Mouse (Mus musculus) forebrain, embryonic 12.5 days (tissue): ENCODE data around the gene Hlx. TPM values are rescaled to one million over a fixed set of nuclear protein-coding genes. Genes with fewer than 3 reads are reported as not detected.

Experiments
- ATAC-seq: fragments of 200-750 bp; cut with Nextera tagmentation; 2 replicates; pipeline ENCODE4 v1.8.0; 2017; ENCODE audit warnings: moderate TSS enrichment; ENCODE audit not compliant: low FRiP score
- H3K27ac ChIP-seq: fragments of 300-500 bp; sonication (generic); 2 replicates; pipeline ENCODE4 v1.5.1; 2016; ENCODE audit warnings: mild to moderate bottlenecking
- H3K27me3 ChIP-seq: fragments of 300-500 bp; sonication (generic); 2 replicates; pipeline ENCODE4 v1.6.1; 2016; ENCODE audit warnings: mild to moderate bottlenecking
- H3K36me3 ChIP-seq: fragments of 300-500 bp; sonication (generic); replicated peaks from 2 replicates; pipeline ENCODE4 v1.6.1; 2016; ENCODE audit warnings: mild to moderate bottlenecking
- H3K4me1 ChIP-seq: fragments of 300-500 bp; sonication (generic); 2 replicates; pipeline ENCODE4 v1.6.1; 2016
- H3K4me2 ChIP-seq: fragments of 300-500 bp; sonication (generic); 2 replicates; pipeline ENCODE4 v1.6.1; 2016; ENCODE audit warnings: mild to moderate bottlenecking, moderate library complexity
- H3K4me3 ChIP-seq: fragments of 300-500 bp; sonication (generic); replicated peaks from 2 replicates; pipeline ENCODE4 v1.5.1; 2016; ENCODE audit warnings: mild to moderate bottlenecking
- H3K9ac ChIP-seq: fragments of 300-500 bp; sonication (generic); 2 replicates; pipeline ENCODE4 v1.6.1; 2016; ENCODE audit warnings: mild to moderate bottlenecking
- H3K9me3 ChIP-seq: fragments of 300-500 bp; sonication (generic); 2 replicates; pipeline ENCODE4 v1.6.1; 2016
- WGBS: fragments of 180-500 bp; shearing (Covaris S2); methylation state at CpG from one replicate; pipeline ENCODE4 v1.1.7; 2016; 5-methylcytosine and 5-hydroxymethylcytosine counted together
- polyA plus RNA-seq: library from polyadenylated mRNA; unstranded; fragments of >200 nt; fragmentation: Nextera tagmentation; extraction: Ambion mirVana; gene quantifications from 2 replicates; pipeline ENCODE4 v1.2.1, GENCODE M21; 2016

Gene Hlx
- 2.7 and 3.1 TPM in 2 replicates for polyA plus RNA-seq

GRCm38 (mm10) chr1:184732556-184733049 is at the start of gene Hlx:
Hlx (minus strand) TSS chr1:184732619.
- H3K9ac ChIP-seq: peak within 1 kb of the TSS; percentile 58
- peaks cover 19% of the 10 kb centered on the region for H3K4me1 ChIP-seq
- under 1% methylated on average over 32 of the region's 32 CpGs for WGBS
- H3K9me3 ChIP-seq: no peaks in the 10 kb centered on the region
- ATAC-seq: peak; percentile 91
- H3K36me3 ChIP-seq: no peaks in the 10 kb centered on the region
- peak within 1 kb of the TSS; percentile 91 for H3K4me2 ChIP-seq
- peak within 1 kb of the TSS; percentile 52 for H3K4me3 ChIP-seq
- H3K27me3 ChIP-seq: peaks cover 97% of the 10 kb centered on the region
- peak within 1 kb of the TSS; percentile 8; the same call in 1 of the 2 replicates for H3K27ac ChIP-seq

GRCm38 (mm10) chr1:184782161-184782513 is 49.7 kb upstream of the Hlx start:
- Histone ChIP-seq H3K4me1 (no peaks in the 10 kb centered on the region; the same call in 1 of the 2 replicates), H3K9me3 (no peaks in the 10 kb centered on the region), H3K4me2 (no peak overlapping the region), H3K27ac (no peak overlapping the region), H3K27me3 (0 out of 2 replicates have a peak, but pooled peaks cover 2% of the 10 kb centered on the region), H3K36me3 (no peaks in the 10 kb centered on the region), H3K9ac (no peak overlapping the region), H3K4me3 (no peak overlapping the region)
- no peak for ATAC-seq
- 88% methylated on average over 14 of the region's 14 CpGs for WGBS

DNA sequence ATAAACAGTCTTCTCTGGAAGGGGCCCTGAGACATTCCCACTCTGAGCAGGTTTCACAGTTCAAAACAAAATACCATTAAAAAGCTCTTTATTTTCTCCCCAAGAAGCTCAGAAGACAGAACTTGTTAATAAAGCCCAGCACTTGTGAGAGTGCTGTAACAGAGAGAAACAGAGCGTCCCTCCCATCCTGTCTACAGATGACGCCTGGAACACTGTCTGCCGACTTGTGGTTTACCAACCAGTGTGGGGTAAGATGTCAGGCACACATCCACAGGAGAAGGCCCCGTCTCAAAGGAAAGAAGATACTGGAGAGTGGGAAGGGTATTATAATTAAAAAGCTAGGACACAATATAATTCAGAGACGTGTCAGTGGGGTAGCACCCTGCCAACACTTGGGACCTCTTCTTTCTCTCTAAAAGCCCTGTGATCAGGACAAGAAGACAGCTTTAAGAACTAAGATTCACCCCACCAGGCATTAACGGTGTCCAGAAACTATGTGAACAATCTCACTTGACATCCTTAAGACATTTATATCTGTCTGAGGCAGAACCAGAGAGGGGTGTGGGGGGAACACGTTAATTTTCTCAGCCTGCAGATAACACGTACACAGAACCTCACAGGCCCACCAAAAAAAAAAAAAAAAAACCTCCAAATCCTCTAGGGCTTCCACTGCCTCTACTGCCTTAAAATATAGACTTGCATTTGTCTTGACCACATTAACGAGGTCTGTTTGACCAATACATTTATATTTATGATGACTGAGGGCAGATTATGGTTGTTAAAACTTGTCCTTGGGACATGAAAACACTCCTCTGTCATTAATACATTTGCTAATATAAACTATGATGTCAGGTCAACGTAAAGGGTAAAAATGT is 49.1 kb upstream of the Hlx start:
- no peaks in the 10 kb centered on the region; the same call in 1 of the 2 replicates for H3K4me1 ChIP-seq
- H3K27ac ChIP-seq: no peak overlapping the region
- ATAC-seq: no peak

DNA sequence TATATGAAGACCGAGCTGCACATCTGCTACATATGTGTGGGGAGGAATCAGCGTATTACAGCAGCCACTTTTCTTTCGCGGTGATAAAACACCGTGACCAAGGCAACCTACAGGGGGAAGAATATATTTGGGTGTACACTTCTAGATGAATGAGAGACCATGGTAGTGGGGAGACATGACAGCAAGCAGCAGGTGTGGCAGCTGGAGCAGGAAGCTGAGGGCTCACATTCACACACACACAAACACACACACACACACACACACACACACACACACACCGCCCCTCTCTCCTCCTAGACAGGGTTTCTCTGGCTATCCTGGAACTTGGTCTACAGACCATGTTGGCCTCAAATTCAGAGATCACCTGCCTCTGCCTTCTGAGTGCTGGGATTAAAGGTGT is 45.7 kb upstream of the Hlx start:
- no peak overlapping the region for H3K4me2 ChIP-seq
- no peak overlapping the region for H3K9ac ChIP-seq
- H3K27ac ChIP-seq: no peak overlapping the region

More for the DNA sequence above, 49.1 kb upstream of the Hlx start:
- Histone ChIP-seq H3K4me3 (no peak overlapping the region), H3K4me2 (no peak overlapping the region), H3K36me3 (no peaks in the 10 kb centered on the region), H3K27me3 (0 out of 2 replicates have a peak, but pooled peaks cover 4% of the 10 kb centered on the region), H3K9me3 (no peaks in the 10 kb centered on the region), H3K9ac (no peak overlapping the region)
- 87% methylated on average over 10 of the region's 10 CpGs for WGBS

GRCm38 (mm10) chr1:184777061-184777795 is 44.8 kb upstream of the Hlx start:
- H3K4me2 ChIP-seq: no peak overlapping the region
- no peaks in the 10 kb centered on the region for H3K9me3 ChIP-seq
- peaks cover 17% of the 10 kb centered on the region; the same call in 1 of the 2 replicates for H3K27me3 ChIP-seq
- no peaks in the 10 kb centered on the region for H3K36me3 ChIP-seq
- no peak for ATAC-seq
- no peaks in the 10 kb centered on the region; the same call in 1 of the 2 replicates for H3K4me1 ChIP-seq
- no peak overlapping the region for H3K9ac ChIP-seq
- 25% methylated on average over 22 of the region's 22 CpGs for WGBS
- H3K4me3 ChIP-seq: no peak overlapping the region
- H3K27ac ChIP-seq: no peak overlapping the region

More for the DNA sequence above, 45.7 kb upstream of the Hlx start:
- 90% methylated on average over 6 of the region's 6 CpGs for WGBS
- ATAC-seq: no peak
- peaks cover 17% of the 10 kb centered on the region; the same call in 1 of the 2 replicates for H3K27me3 ChIP-seq
- H3K9me3 ChIP-seq: no peaks in the 10 kb centered on the region
- H3K4me1 ChIP-seq: no peaks in the 10 kb centered on the region; the same call in 1 of the 2 replicates
- H3K36me3 ChIP-seq: no peaks in the 10 kb centered on the region
- no peak overlapping the region for H3K4me3 ChIP-seq

DNA sequence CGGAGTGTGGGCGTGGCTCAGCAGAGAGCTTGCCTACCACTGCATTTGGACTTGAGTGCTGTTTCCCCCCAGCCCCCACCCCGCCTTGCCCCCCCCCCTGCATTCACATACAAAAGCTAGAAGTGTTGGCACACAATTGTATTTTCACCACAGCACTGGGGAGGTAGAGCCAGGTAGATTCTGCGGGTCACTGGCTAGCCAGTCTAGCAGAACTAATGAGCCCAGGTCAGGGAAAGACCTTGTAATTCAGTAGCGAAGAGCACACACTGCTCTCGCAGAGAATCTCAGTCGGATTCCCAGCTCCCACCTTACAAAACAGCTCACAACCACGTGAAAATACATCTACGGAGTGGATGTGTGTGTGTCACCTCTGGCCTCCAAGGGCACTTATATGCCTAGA is 42.9 kb upstream of the Hlx start:
- Histone ChIP-seq H3K9ac (no peak overlapping the region), H3K4me3 (no peak overlapping the region), H3K4me2 (no peak overlapping the region), H3K36me3 (no peaks in the 10 kb centered on the region), H3K9me3 (no peaks in the 10 kb centered on the region), H3K27me3 (peaks cover 17% of the 10 kb centered on the region; the same call in 1 of the 2 replicates), H3K27ac (no peak overlapping the region), H3K4me1 (peaks cover 4% of the 10 kb centered on the region)
- 60% methylated on average over 9 of the region's 9 CpGs for WGBS
- ATAC-seq: no peak

GRCm38 (mm10) chr1:184771891-184772249 is 39.5 kb upstream of the Hlx start:
- Histone ChIP-seq H3K4me2 (0 out of 2 replicates have a peak overlapping the region, but pooled peaks have one; percentile 15), H3K27me3 (peaks cover 13% of the 10 kb centered on the region; the same call in 1 of the 2 replicates), H3K9ac (no peak overlapping the region), H3K9me3 (no peaks in the 10 kb centered on the region), H3K27ac (no peak overlapping the region), H3K36me3 (no peaks in the 10 kb centered on the region), H3K4me1 (peaks cover 4% of the 10 kb centered on the region; the same call in 1 of the 2 replicates), H3K4me3 (no peak overlapping the region)
- WGBS: 12% methylated on average over 9 of the region's 9 CpGs
- ATAC-seq: no peak

GRCm38 (mm10) chr1:184771202-184771890 is 38.9 kb upstream of the Hlx start:
- Histone ChIP-seq H3K4me1 (peaks cover 4% of the 10 kb centered on the region; the same call in 1 of the 2 replicates), H3K4me2 (peak overlapping the region; percentile 15; the same call in 1 of the 2 replicates), H3K9me3 (no peaks in the 10 kb centered on the region), H3K36me3 (no peaks in the 10 kb centered on the region), H3K4me3 (no peak overlapping the region), H3K27ac (no peak overlapping the region), H3K9ac (no peak overlapping the region), H3K27me3 (peaks cover 13% of the 10 kb centered on the region; the same call in 1 of the 2 replicates)
- 27% methylated on average over 18 of the region's 18 CpGs for WGBS
- peak; percentile 44; the same call in 1 of the 2 replicates for ATAC-seq

DNA sequence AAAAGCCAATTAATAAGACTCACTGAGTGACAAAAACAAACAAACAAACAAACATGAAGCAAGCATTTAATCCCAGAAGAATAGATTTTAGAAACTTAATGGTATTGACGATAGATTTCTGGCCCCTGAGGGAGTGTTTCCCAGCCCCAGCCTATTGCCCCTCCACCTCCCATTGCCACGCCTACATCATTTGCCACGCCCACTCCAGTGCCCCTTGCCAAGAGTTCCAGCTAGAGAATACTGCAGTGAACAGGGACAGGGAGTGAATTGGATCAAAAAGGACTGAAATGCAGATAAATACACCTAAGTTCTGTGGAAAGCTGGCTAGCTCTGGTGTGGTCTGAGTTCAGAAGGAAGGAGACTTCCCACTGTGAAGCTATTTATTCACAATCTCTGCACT is 31.4 kb upstream of the Hlx start:
- ATAC-seq: no peak
- 49% methylated on average over 3 of the region's 3 CpGs for WGBS
- no peak overlapping the region for H3K27ac ChIP-seq

DNA sequence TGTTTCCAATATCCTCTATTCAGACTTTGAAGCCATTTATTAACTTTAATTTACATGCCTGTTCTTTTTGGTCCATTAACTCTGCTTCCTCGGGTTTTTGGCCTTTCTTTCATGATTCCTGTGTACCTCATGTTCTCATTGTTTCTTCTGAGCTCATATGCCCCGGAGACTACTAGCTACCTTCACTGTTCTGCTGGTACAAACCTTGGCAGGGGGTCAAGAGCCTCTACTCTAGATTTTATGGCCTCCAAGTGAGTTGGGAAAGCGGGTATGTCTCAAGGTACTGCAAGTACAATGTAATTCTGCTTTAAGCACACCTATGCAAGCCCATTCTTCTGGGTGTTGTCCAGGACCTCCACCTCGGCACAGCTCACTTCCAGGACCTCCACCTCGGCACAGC is 30.5 kb upstream of the Hlx start:
- no peak for ATAC-seq
- H3K9ac ChIP-seq: no peak overlapping the region
- no peaks in the 10 kb centered on the region for H3K36me3 ChIP-seq
- no peaks in the 10 kb centered on the region for H3K27me3 ChIP-seq
- no peak overlapping the region for H3K27ac ChIP-seq
- no peak overlapping the region for H3K4me2 ChIP-seq
- H3K9me3 ChIP-seq: no peaks in the 10 kb centered on the region
- 75% methylated on average over 5 of the region's 5 CpGs for WGBS
- no peak overlapping the region for H3K4me3 ChIP-seq
- no peaks in the 10 kb centered on the region for H3K4me1 ChIP-seq

More for the DNA sequence above, 31.4 kb upstream of the Hlx start:
- Histone ChIP-seq H3K27me3 (no peaks in the 10 kb centered on the region), H3K4me2 (no peak overlapping the region), H3K4me1 (no peaks in the 10 kb centered on the region), H3K9ac (no peak overlapping the region), H3K9me3 (no peaks in the 10 kb centered on the region), H3K36me3 (no peaks in the 10 kb centered on the region), H3K4me3 (no peak overlapping the region)

GRCm38 (mm10) chr1:184761988-184762387 is 29.6 kb upstream of the Hlx start:
- no peaks in the 10 kb centered on the region for H3K4me1 ChIP-seq
- H3K4me3 ChIP-seq: no peak overlapping the region
- no peaks in the 10 kb centered on the region for H3K36me3 ChIP-seq
- no peak overlapping the region for H3K4me2 ChIP-seq
- no peaks in the 10 kb centered on the region for H3K9me3 ChIP-seq
- H3K9ac ChIP-seq: no peak overlapping the region
- H3K27me3 ChIP-seq: no peaks in the 10 kb centered on the region
- H3K27ac ChIP-seq: no peak overlapping the region
- WGBS: 82% methylated on average over 4 of the region's 4 CpGs
- ATAC-seq: no peak
